Mouse (Mus musculus): ENCODE results near the gene Ank3. TPM values are rescaled to one million over a fixed set of nuclear protein-coding genes. Genes with fewer than 3 reads are reported as not detected.

Ank3 gene
- polyA plus RNA-seq, 1 experiment from 2014 or later: 69.3 TPM

- 84% methylated on average over 8 of the region's 8 CpGs for WGBS
- no peaks in the 10 kb centered on the region for H3K27me3 ChIP-seq (replicated peaks; ENCODE audit: control insufficient read depth, insufficient read depth, low read length)
- no peak for ATAC-seq
- no peaks in the 10 kb centered on the region for H3K9me3 ChIP-seq (ENCODE audit: control insufficient read depth, low read length)
- H3K4me3 ChIP-seq (ENCODE audit: low read length): no peak overlapping the region
- H3K9ac ChIP-seq (ENCODE audit: low read depth, low read length): no peak overlapping the region
- no peak overlapping the region for H3K4me2 ChIP-seq (ENCODE audit: low read length)
- peak overlapping the region; percentile 6; the same call in 1 of the 2 replicates for H3K27ac ChIP-seq (ENCODE audit: low read depth, low read length)
- H3K4me1 ChIP-seq (ENCODE audit: control insufficient read depth, insufficient read depth, low read depth, low read length): peaks cover 4% of the 10 kb centered on the region
- no peaks in the 10 kb centered on the region for H3K36me3 ChIP-seq (ENCODE audit: control insufficient read depth, insufficient read depth, low read length)
Measured at GRCm38 (mm10) chr10:69946271-69946670, 547.7 kb downstream of the Ank3 start.

- Histone ChIP-seq H3K27me3 (replicated peaks; ENCODE audit: control insufficient read depth, insufficient read depth, low read length) (no peaks in the 10 kb centered on the region), H3K27ac (ENCODE audit: low read depth, low read length) (no peak overlapping the region)
- WGBS: 72% methylated on average over 6 of the region's 6 CpGs
Measured at GRCm38 (mm10) chr10:69947093-69947492, 548.5 kb downstream of the Ank3 start.

GRCm38 (mm10) chr10:69950236-69950918, 551.8 kb downstream of the Ank3 start:
- Histone ChIP-seq H3K9me3 (ENCODE audit: control insufficient read depth, low read length) (no peaks in the 10 kb centered on the region), H3K27me3 (replicated peaks; ENCODE audit: control insufficient read depth, insufficient read depth, low read length) (no peaks in the 10 kb centered on the region), H3K4me3 (ENCODE audit: low read length) (no peak overlapping the region), H3K27ac (ENCODE audit: low read depth, low read length) (no peak overlapping the region), H3K4me2 (ENCODE audit: low read length) (no peak overlapping the region), H3K4me1 (ENCODE audit: control insufficient read depth, insufficient read depth, low read depth, low read length) (peaks cover 4% of the 10 kb centered on the region; the same call in 1 of the 2 replicates), H3K9ac (ENCODE audit: low read depth, low read length) (no peak overlapping the region), H3K36me3 (ENCODE audit: control insufficient read depth, insufficient read depth, low read length) (no peaks in the 10 kb centered on the region)
- ATAC-seq: no peak
- 93% methylated on average over 11 of the region's 11 CpGs for WGBS

More at GRCm38 (mm10) chr10:69947093-69947492, 548.5 kb downstream of the Ank3 start:
- Histone ChIP-seq H3K36me3 (ENCODE audit: control insufficient read depth, insufficient read depth, low read length) (no peaks in the 10 kb centered on the region), H3K4me2 (ENCODE audit: low read length) (no peak overlapping the region), H3K4me3 (ENCODE audit: low read length) (no peak overlapping the region), H3K4me1 (ENCODE audit: control insufficient read depth, insufficient read depth, low read depth, low read length) (peaks cover 4% of the 10 kb centered on the region), H3K9me3 (ENCODE audit: control insufficient read depth, low read length) (no peaks in the 10 kb centered on the region), H3K9ac (ENCODE audit: low read depth, low read length) (no peak overlapping the region)
- ATAC-seq: no peak

GRCm38 (mm10) chr10:69950919-69951236, 552.3 kb downstream of the Ank3 start:
- ATAC-seq: no peak
- 82% methylated on average over 9 of the region's 9 CpGs for WGBS
- Histone ChIP-seq H3K4me3 (ENCODE audit: low read length) (no peak overlapping the region), H3K36me3 (ENCODE audit: control insufficient read depth, insufficient read depth, low read length) (peaks cover 1% of the 10 kb centered on the region), H3K27me3 (replicated peaks; ENCODE audit: control insufficient read depth, insufficient read depth, low read length) (no peaks in the 10 kb centered on the region), H3K9ac (ENCODE audit: low read depth, low read length) (no peak overlapping the region), H3K4me1 (ENCODE audit: control insufficient read depth, insufficient read depth, low read depth, low read length) (peaks cover 2% of the 10 kb centered on the region; the same call in 1 of the 2 replicates), H3K4me2 (ENCODE audit: low read length) (no peak overlapping the region), H3K27ac (ENCODE audit: low read depth, low read length) (no peak overlapping the region), H3K9me3 (ENCODE audit: control insufficient read depth, low read length) (no peaks in the 10 kb centered on the region)

GRCm38 (mm10) chr10:69951426-69951825, 552.9 kb downstream of the Ank3 start:
- no peak for ATAC-seq
- H3K36me3 ChIP-seq (ENCODE audit: control insufficient read depth, insufficient read depth, low read length): peaks cover 5% of the 10 kb centered on the region
- WGBS: 83% methylated on average over 4 of the region's 4 CpGs
- no peaks in the 10 kb centered on the region for H3K27me3 ChIP-seq (replicated peaks; ENCODE audit: control insufficient read depth, insufficient read depth, low read length)
- no peaks in the 10 kb centered on the region for H3K9me3 ChIP-seq (ENCODE audit: control insufficient read depth, low read length)
- H3K4me3 ChIP-seq (ENCODE audit: low read length): no peak overlapping the region
- H3K4me2 ChIP-seq (ENCODE audit: low read length): no peak overlapping the region
- no peak overlapping the region for H3K27ac ChIP-seq (ENCODE audit: low read depth, low read length)
- no peak overlapping the region for H3K9ac ChIP-seq (ENCODE audit: low read depth, low read length)
- 0 out of 2 replicates have a peak, but pooled peaks cover 2% of the 10 kb centered on the region for H3K4me1 ChIP-seq (ENCODE audit: control insufficient read depth, insufficient read depth, low read depth, low read length)

GRCm38 (mm10) chr10:69952316-69952715, 553.7 kb downstream of the Ank3 start:
- Histone ChIP-seq H3K9me3 (ENCODE audit: control insufficient read depth, low read length) (no peaks in the 10 kb centered on the region), H3K9ac (ENCODE audit: low read depth, low read length) (no peak overlapping the region), H3K27ac (ENCODE audit: low read depth, low read length) (no peak overlapping the region), H3K4me2 (ENCODE audit: low read length) (no peak overlapping the region), H3K36me3 (ENCODE audit: control insufficient read depth, insufficient read depth, low read length) (peaks cover 5% of the 10 kb centered on the region), H3K4me3 (ENCODE audit: low read length) (no peak overlapping the region), H3K27me3 (replicated peaks; ENCODE audit: control insufficient read depth, insufficient read depth, low read length) (no peaks in the 10 kb centered on the region), H3K4me1 (ENCODE audit: control insufficient read depth, insufficient read depth, low read depth, low read length) (no peaks in the 10 kb centered on the region)
- 81% methylated on average over 1 of the region's 1 CpGs for WGBS
- ATAC-seq: no peak

GRCm38 (mm10) chr10:69954657-69955267, 556.2 kb downstream of the Ank3 start:
- ATAC-seq: no peak
- Histone ChIP-seq H3K4me3 (ENCODE audit: low read length) (no peak overlapping the region), H3K9ac (ENCODE audit: low read depth, low read length) (no peak overlapping the region), H3K36me3 (ENCODE audit: control insufficient read depth, insufficient read depth, low read length) (peaks cover 5% of the 10 kb centered on the region), H3K27me3 (replicated peaks; ENCODE audit: control insufficient read depth, insufficient read depth, low read length) (no peaks in the 10 kb centered on the region), H3K27ac (ENCODE audit: low read depth, low read length) (no peak overlapping the region), H3K9me3 (ENCODE audit: control insufficient read depth, low read length) (no peaks in the 10 kb centered on the region), H3K4me2 (ENCODE audit: low read length) (no peak overlapping the region), H3K4me1 (ENCODE audit: control insufficient read depth, insufficient read depth, low read depth, low read length) (no peaks in the 10 kb centered on the region)
- WGBS: 88% methylated on average over 9 of the region's 9 CpGs

GRCm38 (mm10) chr10:69962226-69962625, 563.7 kb downstream of the Ank3 start:
- Histone ChIP-seq H3K27me3 (replicated peaks; ENCODE audit: control insufficient read depth, insufficient read depth, low read length) (no peaks in the 10 kb centered on the region), H3K9me3 (ENCODE audit: control insufficient read depth, low read length) (no peaks in the 10 kb centered on the region), H3K4me1 (ENCODE audit: control insufficient read depth, insufficient read depth, low read depth, low read length) (no peaks in the 10 kb centered on the region), H3K9ac (ENCODE audit: low read depth, low read length) (no peak overlapping the region), H3K4me3 (ENCODE audit: low read length) (no peak overlapping the region), H3K4me2 (ENCODE audit: low read length) (no peak overlapping the region), H3K36me3 (ENCODE audit: control insufficient read depth, insufficient read depth, low read length) (no peaks in the 10 kb centered on the region; the same call in 1 of the 2 replicates), H3K27ac (ENCODE audit: low read depth, low read length) (no peak overlapping the region)
- WGBS: 93% methylated on average over 7 of the region's 7 CpGs
- no peak for ATAC-seq

- H3K27ac ChIP-seq (ENCODE audit: low read depth, low read length): no peak overlapping the region
- 83% methylated on average over 7 of the region's 7 CpGs for WGBS
- H3K4me1 ChIP-seq (ENCODE audit: control insufficient read depth, insufficient read depth, low read depth, low read length): no peaks in the 10 kb centered on the region
- no peaks in the 10 kb centered on the region; the same call in 1 of the 2 replicates for H3K36me3 ChIP-seq (ENCODE audit: control insufficient read depth, insufficient read depth, low read length)
- H3K4me3 ChIP-seq (ENCODE audit: low read length): no peak overlapping the region
- no peaks in the 10 kb centered on the region for H3K9me3 ChIP-seq (ENCODE audit: control insufficient read depth, low read length)
- no peaks in the 10 kb centered on the region for H3K27me3 ChIP-seq (replicated peaks; ENCODE audit: control insufficient read depth, insufficient read depth, low read length)
- no peak for ATAC-seq
- no peak overlapping the region for H3K4me2 ChIP-seq (ENCODE audit: low read length)
- no peak overlapping the region for H3K9ac ChIP-seq (ENCODE audit: low read depth, low read length)
Measured at GRCm38 (mm10) chr10:69962976-69963375, 564.4 kb downstream of the Ank3 start.

Data from hindbrain, embryonic 16.5 days (tissue).